Mouse (Mus musculus): ENCODE measurements around the gene Anks1b.

DNA sequence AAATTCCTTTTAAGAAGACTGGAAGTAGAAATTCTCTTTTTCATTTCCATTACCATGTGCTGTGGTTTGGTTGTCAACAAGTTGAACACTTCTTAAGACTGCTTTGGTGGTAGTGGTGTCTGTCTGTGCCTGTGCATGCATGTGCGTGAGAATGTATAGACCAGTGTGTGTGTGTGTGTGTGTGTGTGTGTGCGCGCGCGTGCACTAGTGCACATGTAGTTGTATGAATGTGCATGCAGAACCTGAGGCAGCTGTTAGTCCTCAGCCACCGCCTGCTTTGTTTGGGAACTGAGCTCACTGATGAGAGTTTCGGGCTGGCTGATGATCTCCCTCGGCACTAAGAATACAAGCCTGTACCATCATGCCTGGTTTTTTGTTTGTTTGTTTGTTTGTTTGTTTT, 170.9 kb downstream of the Anks1b start:
- TF ChIP-seq CTCF (IDR thresholded peaks at IDR 0.05; ENCODE audit: extremely low read depth, insufficient read depth, insufficient read length, insufficient replicate concordance), result no peak
- TF ChIP-seq POLR2A (IDR thresholded peaks at IDR 0.05; ENCODE audit: low read depth, low read length), result no peak
